Mouse (Mus musculus): ENCODE data around the gene Nphs1.
"Not testable (repeated sequence)": the region's sequence is repeated elsewhere in the genome, so short reads cannot be mapped to it uniquely, and the experiment has no call there.

DNA sequence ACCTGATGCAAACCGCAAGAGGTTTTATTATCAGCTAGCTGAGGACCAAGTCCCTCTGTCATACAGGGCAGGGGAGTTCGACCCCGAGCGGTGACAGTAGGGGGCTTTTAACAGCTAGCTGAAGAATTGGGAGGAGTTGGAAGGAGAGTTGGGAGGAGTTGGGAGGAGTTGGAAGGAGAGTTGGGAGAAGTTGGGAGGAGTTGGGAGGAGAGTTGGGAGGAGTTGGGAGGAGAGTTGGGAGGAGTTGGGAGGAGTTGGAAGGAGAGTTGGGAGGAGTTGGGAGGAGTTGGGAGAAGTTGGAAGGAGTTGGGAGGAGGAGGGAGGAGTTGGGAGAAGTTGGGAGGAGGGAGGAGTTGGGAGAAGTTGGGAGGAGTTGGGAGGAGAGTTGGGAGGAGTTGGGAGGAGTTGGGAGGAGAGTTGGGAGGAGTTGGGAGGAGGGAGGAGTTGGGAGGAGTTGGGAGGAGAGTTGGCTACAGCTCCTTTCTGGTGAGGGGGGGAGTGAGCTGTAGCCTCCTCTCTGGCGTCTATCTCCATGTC lies 37.5 kb downstream of the Nphs1 start:
- not testable (repeated sequence) for TF ChIP-seq CTCF (IDR thresholded peaks at IDR 0.05; ENCODE audit: control insufficient read depth, insufficient read depth, insufficient read length); USF1 (IDR thresholded peaks at IDR 0.05; ENCODE audit: low read depth)

Data from C2C12 (cell line).